Mouse (Mus musculus): ENCODE data around the gene Olfr304. TPM values are rescaled to one million over a fixed set of nuclear protein-coding genes. Genes with fewer than 3 reads are reported as not detected.
"Not testable (repeated sequence)": the region's sequence is repeated elsewhere in the genome, so short reads cannot be mapped to it uniquely, and the experiment has no call there.

Gene Olfr304
- not detected for total RNA-seq (2021)
- long read RNA-seq, experiment 1 = 0 reads
- long read RNA-seq, experiment 2 = 0 reads

- no peak for DNase-seq (ENCODE audit: low spot score in 2 of 2)
Measured at GRCm38 (mm10) chr7:86386558-86386957, at the start of gene Olfr304. Gene Olfr304 (minus strand): TSS chr7:86386658.

- DNase-seq (ENCODE audit: low spot score in 2 of 2) = no peak
Measured at GRCm38 (mm10) chr7:86403546-86403945, 17.1 kb upstream of the Olfr304 start, which contains the start of gene Olfr301. Gene Olfr301 (plus strand): TSS chr7:86403846.

- no peak for DNase-seq (ENCODE audit: low spot score in 2 of 2)
Measured at GRCm38 (mm10) chr7:86397689-86398088, 11.2 kb upstream of the Olfr304 start, which contains the start of gene Olfr303. Gene Olfr303 (minus strand): TSS chr7:86397789.

- DNase-seq (ENCODE audit: low spot score in 2 of 2) = no peak
Measured at GRCm38 (mm10) chr7:86385769-86386168, 689 bp downstream of the Olfr304 start.

- no peak for DNase-seq (ENCODE audit: low spot score in 2 of 2)
Measured at GRCm38 (mm10) chr7:86366828-86367227, 19.6 kb downstream of the Olfr304 start, which contains the start of gene Olfr305. Gene Olfr305 (minus strand): TSS chr7:86366928.

GRCm38 (mm10) chr7:86346296-86346695 is 40.2 kb downstream of the Olfr304 start:
- not testable (repeated sequence) for DNase-seq (ENCODE audit: low spot score in 2 of 2)

GRCm38 (mm10) chr7:86344253-86344652 is 42.2 kb downstream of the Olfr304 start:
- no peak for DNase-seq (ENCODE audit: low spot score in 2 of 2)

GRCm38 (mm10) chr7:86342881-86343565 is 43.4 kb downstream of the Olfr304 start:
- DNase-seq (ENCODE audit: low spot score in 2 of 2) = no peak

GRCm38 (mm10) chr7:86337486-86337885 is 49.0 kb downstream of the Olfr304 start, which contains the start of gene Olfr307:
Gene Olfr307 (minus strand): TSS chr7:86337586.
- DNase-seq (ENCODE audit: low spot score in 2 of 2) = no peak

Other genes starting within 250 kb of the Olfr304 start
- not detected for gene Vmn2r75, start 214.9 kb downstream of the Olfr304 start, total RNA-seq (2021)
- not detected for gene Vmn2r76, start 140.3 kb downstream of the Olfr304 start, total RNA-seq (2021)
- gene Olfr310, start 109.5 kb downstream of the Olfr304 start, total RNA-seq (2021) = not detected
- gene Olfr309, start 73.0 kb downstream of the Olfr304 start, total RNA-seq (2021) = not detected
- gene Olfr308, start 61.0 kb downstream of the Olfr304 start, total RNA-seq (2021) = not detected
- gene Olfr307, start 49.1 kb downstream of the Olfr304 start, total RNA-seq (2021) = not detected
- not detected for gene Olfr305, start 19.7 kb downstream of the Olfr304 start, total RNA-seq (2021)
- not detected for gene Olfr303, start 11.1 kb upstream of the Olfr304 start, total RNA-seq (2021)
- gene Olfr301, start 17.2 kb upstream of the Olfr304 start, total RNA-seq (2021) = not detected
- gene Olfr299, start 73.3 kb upstream of the Olfr304 start, total RNA-seq (2021) = not detected
- gene Olfr298, start 105.8 kb upstream of the Olfr304 start, total RNA-seq (2021) = not detected
- not detected for gene Olfr297, start 133.3 kb upstream of the Olfr304 start, total RNA-seq (2021)
- not detected for gene Olfr295, start 197.2 kb upstream of the Olfr304 start, total RNA-seq (2021)
- gene Olfr294, start 230.0 kb upstream of the Olfr304 start, total RNA-seq (2021) = not detected

Measured in adrenal gland, adult 18-20 months (tissue).